Comparison of ENCODE assay signal across 8 mouse cellular contexts in genomic region chr2:106973332-106973958, GRCm38 (mm10). TPM values are rescaled to one million over a fixed set of nuclear protein-coding genes. Genes with fewer than 3 reads are reported as not detected.
A peak's percentile ranks its signal among the peaks of the same experiment; 100 is the strongest.
DNase-seq lines count a peak whose midpoint lies in the region; ATAC-seq and TF ChIP-seq lines count a peak whose summit lies in the region.

No protein-coding gene starts in this region.

- no peak for TF ChIP-seq POLR2A in heart, adult 2 months (IDR thresholded peaks at IDR 0.05; ENCODE audit: insufficient read depth, low read depth, low read length)

- H3K4me2 ChIP-seq in forebrain, embryonic 14.5 days (ENCODE audit: low read length) = peak overlapping the region; percentile 64
- peak overlapping the region; percentile 64 for H3K4me2 ChIP-seq in liver, embryonic 14.5 days (ENCODE audit: low read depth)

- 0 out of 2 replicates have a peak, but pooled peaks cover 2% of the 10 kb centered on the region for H3K4me1 ChIP-seq in heart, adult 2 months (ENCODE audit: control insufficient read depth, insufficient read depth, low read length)
- peaks cover 23% of the 10 kb centered on the region for H3K4me1 ChIP-seq in E14TG2a.4 (replicated peaks; ENCODE audit: low read depth, low read length)
- peaks cover 6% of the 10 kb centered on the region for H3K4me1 ChIP-seq in forebrain, embryonic 14.5 days (ENCODE audit: control insufficient read depth, insufficient read depth, low read length)
- H3K4me1 ChIP-seq in liver, embryonic 14.5 days (replicated peaks; ENCODE audit: control insufficient read depth in 2 of 2, insufficient read depth in 2 of 2, low read length in 1 of 2) = peaks cover 2 to 6% of the 10 kb centered on the region in 2 experiments; a peak in 1 of 4 replicates

- H3K9ac ChIP-seq in heart, adult 2 months (ENCODE audit: low read depth, low read length) = peak overlapping the region; percentile 91; the same call in 1 of the 2 replicates
- H3K9ac ChIP-seq in forebrain, embryonic 14.5 days (ENCODE audit: low read length) = peak overlapping the region; percentile 94
- H3K9ac ChIP-seq in liver, embryonic 14.5 days (replicated peaks) = peak overlapping the region; percentile 76

- no peaks in the 10 kb centered on the region; the same call in 1 of the 2 replicates for H3K36me3 ChIP-seq in heart, adult 2 months (ENCODE audit: control insufficient read depth, insufficient read depth, low read length)
- H3K36me3 ChIP-seq in E14TG2a.4 (ENCODE audit: insufficient read depth, low read length) = peaks cover 13% of the 10 kb centered on the region
- H3K36me3 ChIP-seq in forebrain, embryonic 14.5 days (ENCODE audit: control insufficient read depth, insufficient read depth, low read length) = peaks cover 9% of the 10 kb centered on the region
- H3K36me3 ChIP-seq in liver, embryonic 14.5 days (replicated peaks; ENCODE audit: control insufficient read depth, insufficient read depth, low read depth) = no peaks in the 10 kb centered on the region

- no peak for TF ChIP-seq EP300 in heart, adult 2 months (IDR thresholded peaks at IDR 0.05; ENCODE audit: insufficient read depth, low read depth, low read length)
- no peak for TF ChIP-seq EP300 in liver, embryonic 14.5 days (IDR thresholded peaks at IDR 0.05; ENCODE audit: low read depth)

- ATAC-seq in forebrain, embryonic 14.5 days = no peak
- ATAC-seq in liver, embryonic 14.5 days (ENCODE audit: insufficient read depth) = no peak

- peak overlapping the region; percentile 86 for H3K27ac ChIP-seq in heart, adult 2 months
- H3K27ac ChIP-seq in forebrain, embryonic 14.5 days (ENCODE audit: low read depth, low read length) = no peak overlapping the region
- no peak overlapping the region for H3K27ac ChIP-seq in liver, embryonic 14.5 days

- H3K9me3 ChIP-seq in E14TG2a.4 (ENCODE audit: low read length) = no peaks in the 10 kb centered on the region
- no peaks in the 10 kb centered on the region for H3K9me3 ChIP-seq in forebrain, embryonic 14.5 days (replicated peaks; ENCODE audit: control insufficient read depth, low read length)
- no peaks in the 10 kb centered on the region for H3K9me3 ChIP-seq in liver, embryonic 14.5 days (ENCODE audit: control insufficient read depth, low read length)

- 64% methylated on average over 17 of the region's 17 CpGs for WGBS in heart, adult 2 months
- 71% methylated on average over 17 of the region's 17 CpGs for WGBS in forebrain, embryonic 14.5 days
- 51% methylated on average over 17 of the region's 17 CpGs for WGBS in liver, embryonic 14.5 days (ENCODE audit: insufficient replicate concordance)

- H3K4me3 ChIP-seq in heart, adult 2 months = peak overlapping the region; percentile 69
- H3K4me3 ChIP-seq in E14TG2a.4 (replicated peaks; ENCODE audit: low read length) = peak overlapping the region; percentile 86
- peak overlapping the region; percentile 83 for H3K4me3 ChIP-seq in forebrain, embryonic 14.5 days (ENCODE audit: low read depth, low read length)
- H3K4me3 ChIP-seq in liver, embryonic 14.5 days (ENCODE audit: insufficient read depth in 1 of 2, low read depth in 2 of 2, low read length in 2 of 2) = peak overlapping the region; percentile 69 to 85

- DNase-seq in heart, adult 2 months = no peak
- DNase-seq in heart, adult 8-10 months (ENCODE audit: low spot score) = no peak
- DNase-seq in forebrain, embryonic 14.5 days (ENCODE audit: low spot score) = no peak
- DNase-seq in liver, embryonic 14.5 days (ENCODE audit: low read depth in 3 of 3, low spot score in 3 of 3) = no peak
- DNase-seq in right cerebral cortex, adult 18-20 months = no peak
- DNase-seq in right cerebral cortex, postnatal 25 days = no peak
- DNase-seq in spleen, adult 18-20 months = no peak

- TF ChIP-seq CTCF in heart, adult 2 months (IDR thresholded peaks at IDR 0.05) = no peak
- no peak for TF ChIP-seq CTCF in E14TG2a.4 (conservative IDR thresholded peaks at IDR 0.05; ENCODE audit: low read length)
- no peak for TF ChIP-seq CTCF in liver, embryonic 14.5 days (IDR thresholded peaks at IDR 0.05; ENCODE audit: low read depth)

- intact Hi-C loops in heart, adult 2 months (cut with DNase I) = loop anchor here (10.0 kb wide), 1 partner anchor 969 kb away; the partner anchor contains the start of gene Dnajc24

- peaks cover 2% of the 10 kb centered on the region; the same call in 1 of the 2 replicates for H3K79me2 ChIP-seq in heart, adult 2 months (replicated peaks; ENCODE audit: control insufficient read depth, insufficient read depth, low read length)

- no peaks in the 10 kb centered on the region for H3K27me3 ChIP-seq in heart, adult 2 months (ENCODE audit: control insufficient read depth, insufficient read depth, low read length)
- 0 out of 2 replicates have a peak, but pooled peaks cover 2% of the 10 kb centered on the region for H3K27me3 ChIP-seq in E14TG2a.4 (ENCODE audit: insufficient read depth, low read length)
- no peaks in the 10 kb centered on the region for H3K27me3 ChIP-seq in forebrain, embryonic 14.5 days (replicated peaks; ENCODE audit: control insufficient read depth, insufficient read depth, low read length)
- no peaks in the 10 kb centered on the region for H3K27me3 ChIP-seq in liver, embryonic 14.5 days (ENCODE audit: control insufficient read depth, insufficient read depth, low read length)

RNA-seq across cellular contexts. Expression of gene Arl14ep, which starts 0.8 kb away (rescaled TPM):
- total RNA-seq in heart, adult 2 months (2021) = 1 to 10 TPM; 9.0 to 9.6 TPM
- 3.7 and 8.1 TPM in 2 replicates for polyA plus RNA-seq in heart, adult 2 months (2012; rRNA removed)
- total RNA-seq in heart, adult 8-10 months (2022) = 10 to 100 TPM in 3 of 4 experiments, 1 to 10 TPM in 1; 9.4 to 11.8 (median 10.2) TPM
- polyA plus RNA-seq in forebrain, embryonic 14.5 days (2014; fragmentation: Nextera tagmentation; extraction: Ambion mirVana) = 36.8 and 40.3 TPM in 2 replicates
- polyA plus RNA-seq in liver, embryonic 14.5 days (2012; rRNA removed) = 2.7 and 4.7 TPM in 2 replicates
- 7.1 and 7.9 TPM in 2 replicates for polyA plus RNA-seq in liver, embryonic 14.5 days (2014; fragmentation: Nextera tagmentation; extraction: Ambion mirVana)
